In genomic region chr14:55055167-55055834, GRCm38 (mm10) we compare ENCODE assay signal across 9 mouse cellular contexts. TPM values are rescaled to one million over a fixed set of nuclear protein-coding genes. Genes with fewer than 3 reads are reported as not detected.
DNase-seq lines count a peak whose midpoint lies in the region; ATAC-seq lines count a peak whose summit lies in the region.
"Had no signal": no experiment of that assay in that cellular context is flagged by ENCODE, and none has a peak within 500 bp of the region (broad histone marks: within the 10 kb centered on the region; RNA-seq: fewer than 3 reads in every experiment).

No protein-coding gene starts in this region.

- 79% methylated on average over 11 of the region's 11 CpGs for WGBS in hindbrain, embryonic 12.5 days
- WGBS in hindbrain, embryonic 10.5 days, result 83% methylated on average over 11 of the region's 11 CpGs

- peaks cover 18% of the 10 kb centered on the region for H3K4me1 ChIP-seq in hindbrain, embryonic 12.5 days
- peaks cover 8% of the 10 kb centered on the region; the same call in 1 of the 2 replicates for H3K4me1 ChIP-seq in hindbrain, embryonic 10.5 days (replicated peaks)

- DNase-seq in hindbrain, embryonic 10.5 days (ENCODE audit: low spot score), result no peak
- peak; percentile 14 for DNase-seq in ZHBTc4 (ENCODE audit: low read depth, low spot score)
- peak; percentile 80 to 97 for DNase-seq in cerebellum, postnatal 4 days (ENCODE audit: low spot score in 2 of 2)
- DNase-seq in kidney, postnatal 25 days, result peak; percentile 43 to 54
- peak; percentile 92 for DNase-seq in telencephalon, adult 2 months (ENCODE audit: low read depth, low spot score)
- no peak for DNase-seq in B cell, adult 2 months

- H3K4me3 ChIP-seq in hindbrain, embryonic 12.5 days, result no peak overlapping the region
- H3K4me3 ChIP-seq in hindbrain, embryonic 10.5 days, result no peak overlapping the region

- no peak overlapping the region for H3K9ac ChIP-seq in hindbrain, embryonic 12.5 days

- ATAC-seq in hindbrain, embryonic 12.5 days (ENCODE audit: low FRiP score), result 0 out of 2 replicates have a peak, but pooled peaks have one; percentile 2
- ATAC-seq in megakaryocyte, adult 5-6 weeks (ENCODE audit: poor library complexity, severe bottlenecking), result peak; percentile 71

- no peak overlapping the region for H3K27ac ChIP-seq in hindbrain, embryonic 12.5 days
- H3K27ac ChIP-seq in hindbrain, embryonic 10.5 days, result no peak overlapping the region

- no peaks in the 10 kb centered on the region for H3K27me3 ChIP-seq in hindbrain, embryonic 12.5 days
- H3K27me3 ChIP-seq in hindbrain, embryonic 10.5 days (ENCODE audit: insufficient read depth, poor library complexity, severe bottlenecking), result no peaks in the 10 kb centered on the region

- H3K36me3 ChIP-seq in hindbrain, embryonic 12.5 days, result no peaks in the 10 kb centered on the region
- no peaks in the 10 kb centered on the region for H3K36me3 ChIP-seq in hindbrain, embryonic 10.5 days
- H3K36me3 ChIP-seq: G1E had no signal

- H3K9me3 ChIP-seq in hindbrain, embryonic 12.5 days (replicated peaks), result no peaks in the 10 kb centered on the region
- H3K9me3 ChIP-seq in hindbrain, embryonic 10.5 days, result no peaks in the 10 kb centered on the region
- H3K9me3 ChIP-seq: G1E had no signal

- no peak overlapping the region for H3K4me2 ChIP-seq in hindbrain, embryonic 12.5 days (replicated peaks)

RNA-seq across cellular contexts. Expression of gene Zfhx2, which starts 36.8 kb away (rescaled TPM):
- polyA plus RNA-seq in hindbrain, embryonic 12.5 days (2016; fragmentation: Nextera tagmentation; extraction: Ambion mirVana), result 30.9 and 33.1 TPM in 2 replicates
- 8.8 and 17.7 TPM in 2 replicates for polyA plus RNA-seq in hindbrain, embryonic 10.5 days (2016; fragmentation: Nextera tagmentation; extraction: Ambion mirVana)
- total RNA-seq in megakaryocyte, adult 5-6 weeks (2015), result 2.0 and 2.1 TPM in 2 replicates
- 1.1 and 1.3 TPM in 2 replicates for total RNA-seq in megakaryocyte, adult 5-6 weeks (2017)

RNA-seq across cellular contexts. Expression of gene Thtpa, which starts 39.3 kb away (rescaled TPM):
- polyA plus RNA-seq in hindbrain, embryonic 12.5 days (2016; fragmentation: Nextera tagmentation; extraction: Ambion mirVana), result 27.3 and 27.7 TPM in 2 replicates
- 24.4 and 26.1 TPM in 2 replicates for polyA plus RNA-seq in hindbrain, embryonic 10.5 days (2016; fragmentation: Nextera tagmentation; extraction: Ambion mirVana)
- total RNA-seq in megakaryocyte, adult 5-6 weeks (2015), result 5.4 and 6.9 TPM in 2 replicates
- total RNA-seq in megakaryocyte, adult 5-6 weeks (2017), result 5.9 and 7.2 TPM in 2 replicates

RNA-seq across cellular contexts. Expression of gene Ngdn, which starts 40.0 kb away (rescaled TPM):
- polyA plus RNA-seq in hindbrain, embryonic 12.5 days (2016; fragmentation: Nextera tagmentation; extraction: Ambion mirVana), result 63.2 and 63.4 TPM in 2 replicates
- 73.5 and 85.9 TPM in 2 replicates for polyA plus RNA-seq in hindbrain, embryonic 10.5 days (2016; fragmentation: Nextera tagmentation; extraction: Ambion mirVana)
- 56.1 and 56.9 TPM in 2 replicates for total RNA-seq in megakaryocyte, adult 5-6 weeks (2015)
- 32.9 and 52.7 TPM in 2 replicates for total RNA-seq in megakaryocyte, adult 5-6 weeks (2017)

RNA-seq across cellular contexts. Expression of gene Ap1g2, which starts 51.1 kb away (rescaled TPM):
- 9.4 and 10.1 TPM in 2 replicates for polyA plus RNA-seq in hindbrain, embryonic 12.5 days (2016; fragmentation: Nextera tagmentation; extraction: Ambion mirVana)
- 14.5 and 16.3 TPM in 2 replicates for polyA plus RNA-seq in hindbrain, embryonic 10.5 days (2016; fragmentation: Nextera tagmentation; extraction: Ambion mirVana)
- total RNA-seq in megakaryocyte, adult 5-6 weeks (2015), result 43.2 and 46.7 TPM in 2 replicates
- 11.8 and 18.3 TPM in 2 replicates for total RNA-seq in megakaryocyte, adult 5-6 weeks (2017)

Comparison
In these comparisons a context has a peak if more than half of its experiments do, and no peak if none do; other contexts are left out.
1. DNase-seq: peak in ZHBTc4 (single experiment), cerebellum, postnatal 4 days (2 of 2), kidney, postnatal 25 days (2 of 2) and telencephalon, adult 2 months (single experiment); none in hindbrain, embryonic 10.5 days (single experiment) and B cell, adult 2 months (0 of 2).